Mouse (Mus musculus) ES-Bruce4 (cell line): ENCODE measurements around the gene Zfp335. TPM values are rescaled to one million over a fixed set of nuclear protein-coding genes. Genes with fewer than 3 reads are reported as not detected.

Source experiments
- H3K27ac ChIP-seq: 2 replicates; pipeline ENCODE4 v1.5.1; 2012; ENCODE audit warnings: low read length, inconsistent platforms; ENCODE audit not compliant: insufficient read depth
- H3K27me3 ChIP-seq: 2 replicates; pipeline ENCODE4 v1.6.1; 2012; ENCODE audit warnings: mild to moderate bottlenecking, low read length, inconsistent platforms; ENCODE audit not compliant: control insufficient read depth, poor library complexity, insufficient read depth, severe bottlenecking
- H3K36me3 ChIP-seq: 2 replicates; pipeline ENCODE4 v1.6.1; 2012; ENCODE audit warnings: inconsistent platforms, mild to moderate bottlenecking, low read length, moderate library complexity; ENCODE audit not compliant: control insufficient read depth, poor library complexity, insufficient read depth, severe bottlenecking
- H3K4me1 ChIP-seq: one replicate; pipeline ENCODE4 v1.8.1; 2011; ENCODE audit warnings: low read length; ENCODE audit not compliant: control insufficient read depth, insufficient read depth
- H3K4me3 ChIP-seq: 2 replicates; pipeline ENCODE4 v1.5.1; 2011; ENCODE audit warnings: low read depth, mild to moderate bottlenecking, low read length
- H3K9ac ChIP-seq: 2 replicates; pipeline ENCODE4 v1.6.1; 2012; ENCODE audit warnings: low read depth, mild to moderate bottlenecking, inconsistent platforms; ENCODE audit not compliant: poor library complexity, severe bottlenecking
- H3K9me3 ChIP-seq: replicated peaks from 2 replicates; pipeline ENCODE4 v1.6.1; 2012; ENCODE audit warnings: mild to moderate bottlenecking, low read length, inconsistent platforms; ENCODE audit not compliant: control insufficient read depth, poor library complexity, insufficient read depth, severe bottlenecking
- CTCF ChIP-seq: IDR thresholded peaks from one replicate; pipeline ENCODE4 v1.8.1; 2011; ENCODE audit warnings: low read depth, low read length
- EP300 ChIP-seq: IDR thresholded peaks from 2 replicates; pipeline ENCODE4 v1.6.1; 2011; ENCODE audit warnings: low read depth, low read length; ENCODE audit not compliant: insufficient read depth
- POLR2A ChIP-seq: IDR thresholded peaks from one replicate; pipeline ENCODE4 v1.8.1; 2011; ENCODE audit warnings: low read length; ENCODE audit not compliant: insufficient read depth
- polyA plus RNA-seq: library from polyadenylated mRNA; stranded (reverse); fragments of >200 nt; gene quantifications from 2 replicates; pipeline ENCODE4 v1.2.4, GENCODE M21; 2011; ENCODE audit warnings: low read depth; ENCODE audit not compliant: missing spikeins, insufficient read depth, insufficient read length

Zfp335 gene
- polyA plus RNA-seq, 1 experiment: 10.6 TPM

- Histone ChIP-seq H3K4me1 (peaks cover 2% of the 10 kb centered on the region), H3K27me3 (no peaks in the 10 kb centered on the region), H3K9me3 (no peaks in the 10 kb centered on the region), H3K36me3 (no peaks in the 10 kb centered on the region), H3K9ac (no peak overlapping the region), H3K27ac (no peak overlapping the region), H3K4me3 (no peak overlapping the region)
- TF ChIP-seq EP300 (no peak), POLR2A (no peak), CTCF (no peak)
These were observed 22.0 kb upstream of the Zfp335 start for GRCm38 (mm10) chr2:164933534-164933933.

GRCm38 (mm10) chr2:164930706-164931581 lies 19.4 kb upstream of the Zfp335 start:
- no peak overlapping the region for H3K9ac ChIP-seq
- H3K27ac ChIP-seq: no peak overlapping the region
- H3K36me3 ChIP-seq: no peaks in the 10 kb centered on the region
- H3K4me3 ChIP-seq: no peak overlapping the region
- no peaks in the 10 kb centered on the region for H3K4me1 ChIP-seq
- no peaks in the 10 kb centered on the region for H3K9me3 ChIP-seq
- TF ChIP-seq CTCF: no peak
- TF ChIP-seq EP300: no peak
- TF ChIP-seq POLR2A: no peak
- H3K27me3 ChIP-seq: no peaks in the 10 kb centered on the region

- no peaks in the 10 kb centered on the region for H3K36me3 ChIP-seq
- TF ChIP-seq CTCF (peak; percentile 92), EP300 (no peak)
- no peak overlapping the region for H3K9ac ChIP-seq
These were observed 12.7 kb upstream of the Zfp335 start for GRCm38 (mm10) chr2:164924100-164924857.

GRCm38 (mm10) chr2:164923291-164923690 lies 11.7 kb upstream of the Zfp335 start:
- no peak overlapping the region for H3K4me3 ChIP-seq
- H3K36me3 ChIP-seq: no peaks in the 10 kb centered on the region
- no peaks in the 10 kb centered on the region for H3K27me3 ChIP-seq
- no peak for TF ChIP-seq EP300
- no peak for TF ChIP-seq POLR2A
- TF ChIP-seq CTCF: no peak
- no peak overlapping the region for H3K27ac ChIP-seq
- H3K4me1 ChIP-seq: no peaks in the 10 kb centered on the region
- no peaks in the 10 kb centered on the region for H3K9me3 ChIP-seq
- H3K9ac ChIP-seq: no peak overlapping the region

More at GRCm38 (mm10) chr2:164924100-164924857, 12.7 kb upstream of the Zfp335 start:
- Histone ChIP-seq H3K4me1 (no peaks in the 10 kb centered on the region), H3K4me3 (no peak overlapping the region), H3K27me3 (no peaks in the 10 kb centered on the region), H3K9me3 (no peaks in the 10 kb centered on the region), H3K27ac (no peak overlapping the region)

DNA sequence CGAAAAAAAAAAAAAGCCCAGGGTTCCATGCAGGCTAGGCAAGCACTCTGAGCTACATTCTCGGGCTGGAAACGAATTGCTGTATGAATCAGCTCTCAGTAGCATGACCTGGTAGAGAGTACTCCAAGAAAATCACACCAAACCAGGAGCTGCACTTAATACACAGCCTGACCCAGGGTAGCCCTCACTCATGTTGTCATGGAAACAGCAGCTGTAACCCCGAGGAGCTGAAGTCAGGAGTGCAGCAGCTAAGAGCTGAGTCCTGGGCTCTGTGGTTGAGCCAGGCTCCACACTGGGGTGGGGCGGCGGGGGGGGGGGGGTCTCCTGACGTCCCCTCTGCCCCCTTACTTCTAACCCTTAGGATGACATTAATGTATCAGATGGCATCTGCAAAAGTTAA lies 10.4 kb upstream of the Zfp335 start:
- Histone ChIP-seq H3K4me3 (no peak overlapping the region), H3K36me3 (no peaks in the 10 kb centered on the region), H3K27ac (no peak overlapping the region), H3K4me1 (peaks cover 6% of the 10 kb centered on the region), H3K9ac (no peak overlapping the region), H3K9me3 (no peaks in the 10 kb centered on the region), H3K27me3 (no peaks in the 10 kb centered on the region)
- TF ChIP-seq EP300: no peak
- TF ChIP-seq CTCF: no peak
- no peak for TF ChIP-seq POLR2A
